Mouse (Mus musculus) layer of hippocampus, adult 11-12 months (tissue): Measurements from ENCODE around the gene 4930550L24Rik.
A peak's percentile ranks its signal among the peaks of the same experiment; 100 is the strongest.

Experiments
- DNase-seq: peaks from one replicate; pipeline ENCODE4 v3.0.0; 2022; ENCODE audit warnings: low spot score

Gene 4930550L24Rik

DNA sequence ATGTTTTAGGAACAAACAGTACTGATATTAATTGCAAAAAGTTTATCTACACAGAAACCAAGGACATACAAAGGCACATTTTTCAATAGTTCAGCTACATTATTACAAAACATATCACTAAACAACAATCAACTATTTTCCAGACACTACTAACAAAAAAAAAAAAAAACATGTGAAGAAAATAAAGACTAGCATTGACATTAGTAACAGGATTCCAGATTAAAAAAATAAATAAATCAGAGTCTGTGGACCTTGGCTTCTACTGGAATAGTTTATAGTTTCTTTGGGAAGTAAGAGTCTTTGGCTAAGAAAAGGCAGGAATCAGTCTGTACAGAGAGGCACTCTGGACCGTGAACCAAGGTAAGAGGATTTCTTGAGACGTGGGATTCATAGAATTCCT is at the start of gene 4930550L24Rik:
Gene 4930550L24Rik, plus strand, starts transcription at position 301 of the 400 bp plus-strand sequence.
- DNase-seq, result no peak

DNA sequence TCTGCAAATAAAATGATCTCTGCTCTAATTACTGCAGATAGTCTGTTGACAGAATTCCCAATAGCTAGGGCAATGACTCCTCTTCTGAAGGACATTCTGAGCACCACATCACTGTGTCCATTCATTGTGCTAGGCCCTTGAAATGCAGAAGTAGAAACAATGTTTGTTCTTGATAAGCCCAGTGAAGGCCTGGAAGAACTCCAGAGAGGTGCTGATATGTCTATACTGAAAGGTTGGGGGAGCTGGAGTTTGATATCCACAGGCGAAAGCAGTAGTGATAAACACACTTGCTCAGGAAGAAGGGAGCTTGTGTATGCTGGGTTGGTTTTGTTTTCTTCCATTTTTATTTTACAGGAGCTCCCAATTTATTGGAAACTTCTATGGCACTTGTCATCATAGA is 8.4 kb upstream of the 4930550L24Rik start:
- DNase-seq, result no peak

DNA sequence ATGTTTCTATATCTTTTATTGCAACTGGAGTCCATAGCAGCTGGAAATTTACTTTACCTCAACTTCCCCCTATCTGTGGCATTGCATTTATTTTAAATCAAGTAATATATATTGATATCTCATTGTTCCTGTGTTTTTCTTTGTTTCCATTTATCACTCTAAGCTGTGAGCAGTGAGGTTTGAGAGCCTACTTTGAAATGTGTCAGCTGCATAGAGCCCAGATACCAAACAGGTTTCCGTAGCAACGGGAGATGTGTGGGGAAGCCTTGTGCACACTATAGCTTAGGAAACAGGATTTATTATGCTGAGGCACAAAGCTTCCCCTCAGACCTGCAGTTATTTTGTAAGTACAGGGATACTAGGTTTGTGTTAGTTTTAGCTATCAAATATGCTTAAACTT is 58.8 kb downstream of the 4930550L24Rik start:
- peak; percentile 2 for DNase-seq
